Mouse (Mus musculus) embryo, embryonic 11 days (tissue): ENCODE measurements around the gene Aldh9a1.

ENCODE experiments used
- DNase-seq: peaks from one replicate; pipeline ENCODE4 v3.0.0-alpha.2; 2015

Aldh9a1 gene

DNA sequence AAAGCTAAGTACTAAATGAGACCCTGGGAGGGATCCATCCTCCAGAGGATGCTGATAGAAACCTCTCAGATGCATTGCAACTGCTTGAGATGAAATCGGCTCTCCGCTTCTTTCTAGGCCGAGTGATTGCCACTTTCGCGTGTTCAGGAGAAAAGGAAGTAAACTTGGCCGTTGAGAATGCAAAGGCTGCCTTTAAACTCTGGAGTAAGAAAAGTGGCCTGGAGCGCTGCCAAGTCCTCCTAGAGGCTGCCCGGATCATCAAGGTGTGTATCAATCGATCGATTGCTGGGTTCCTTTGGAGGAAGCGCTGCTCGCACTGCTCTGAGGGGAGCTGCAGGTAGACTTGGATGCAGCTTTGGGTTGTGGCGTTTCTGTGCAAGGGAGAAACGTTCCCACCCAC is 2.6 kb downstream of the Aldh9a1 start:
- no peak for DNase-seq

DNA sequence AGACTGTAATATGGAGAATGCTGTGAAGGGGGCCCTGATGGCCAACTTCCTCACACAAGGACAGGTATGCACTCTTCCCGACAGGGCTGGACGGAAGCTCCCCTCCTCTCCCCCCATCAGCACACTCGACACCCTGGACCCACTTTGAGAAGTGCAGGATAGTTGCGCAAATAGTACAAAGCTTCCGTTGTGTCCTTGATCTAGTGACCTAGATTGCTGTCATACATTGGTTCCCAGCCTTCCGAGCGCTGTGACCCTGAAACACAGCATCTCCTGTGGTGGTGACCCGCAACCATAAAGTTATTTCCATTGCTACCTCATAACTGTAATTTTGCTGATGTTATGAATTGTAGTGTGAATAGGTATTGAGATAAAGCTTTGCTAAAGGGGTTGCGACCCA is 7.6 kb downstream of the Aldh9a1 start:
- no peak for DNase-seq

DNA sequence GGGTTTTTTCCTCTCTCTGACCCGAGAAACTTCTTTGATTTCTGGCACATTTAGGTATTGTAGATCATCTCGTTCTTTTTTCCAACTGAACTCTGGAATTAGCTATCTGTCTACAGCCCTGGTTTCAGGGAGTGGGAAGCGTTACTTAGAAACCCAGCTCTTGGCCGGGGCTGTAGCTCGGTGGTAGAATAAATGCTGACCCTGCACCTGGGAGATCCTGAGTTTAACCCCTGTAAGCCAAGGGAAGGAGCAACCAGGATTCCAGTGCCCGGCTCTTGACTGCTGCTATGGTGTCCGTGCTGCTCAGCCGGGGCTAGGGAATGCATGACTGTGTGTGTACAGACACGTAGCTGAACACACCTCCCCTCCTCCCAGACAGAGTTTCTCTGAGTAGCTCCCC is 8.9 kb downstream of the Aldh9a1 start:
- no peak for DNase-seq

DNA sequence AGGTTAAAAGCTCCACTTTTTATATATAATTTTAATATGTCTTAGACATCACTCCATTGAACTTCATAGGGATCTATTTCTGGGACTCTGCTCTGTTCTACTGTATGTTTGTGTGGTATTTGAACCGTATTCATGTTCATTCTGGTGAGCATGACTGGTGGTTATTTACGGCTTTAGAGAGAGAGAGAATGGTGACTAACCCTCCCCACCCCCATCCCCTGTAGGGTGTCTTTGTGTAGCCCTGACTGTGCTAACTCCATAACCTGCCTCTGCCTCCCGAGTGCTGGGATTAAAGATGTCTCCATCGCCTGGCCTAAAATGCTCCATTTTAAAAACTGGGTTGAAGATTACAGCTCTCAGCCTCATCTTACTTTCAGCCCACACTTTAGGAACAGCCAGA is 10.5 kb downstream of the Aldh9a1 start:
- DNase-seq: no peak

DNA sequence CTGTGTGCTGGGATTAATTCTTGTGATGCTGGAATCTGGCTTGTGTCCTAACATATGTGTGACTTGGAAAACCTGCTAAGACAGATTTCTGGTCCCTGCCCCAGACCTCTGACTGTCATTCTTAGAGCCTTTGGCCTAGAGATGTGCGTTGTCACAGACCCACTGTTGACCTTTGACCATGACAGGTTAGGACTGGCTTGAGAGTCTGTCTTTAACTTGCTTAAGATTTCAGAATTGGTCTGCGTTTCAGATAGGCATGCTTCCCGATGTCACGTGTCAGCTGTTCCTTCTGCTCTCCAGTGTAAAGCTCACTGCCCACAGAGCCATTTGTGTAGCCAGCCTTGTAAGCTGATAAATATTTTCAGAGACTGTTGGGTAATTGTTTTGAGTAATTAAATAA is 13.0 kb downstream of the Aldh9a1 start:
- DNase-seq: no peak

DNA sequence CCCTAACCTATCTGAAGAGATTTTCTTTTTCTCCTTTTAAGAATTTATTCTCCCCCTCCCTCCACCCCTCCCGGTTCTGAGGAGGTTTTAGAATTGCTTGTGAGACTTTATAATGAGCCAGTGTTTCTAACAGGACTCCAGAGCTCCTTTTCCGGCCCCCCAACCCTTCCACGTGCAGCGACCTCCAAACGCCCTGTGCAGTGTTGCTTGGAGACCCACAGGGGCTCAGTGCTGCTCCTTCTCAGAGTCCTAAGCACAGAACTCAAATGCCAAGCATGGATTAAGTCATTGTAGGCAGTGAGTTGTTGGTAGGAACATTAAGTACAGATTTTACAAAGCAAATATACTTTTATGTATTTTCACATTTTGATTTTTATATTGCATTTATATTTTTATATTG is 13.5 kb downstream of the Aldh9a1 start:
- DNase-seq: no peak

DNA sequence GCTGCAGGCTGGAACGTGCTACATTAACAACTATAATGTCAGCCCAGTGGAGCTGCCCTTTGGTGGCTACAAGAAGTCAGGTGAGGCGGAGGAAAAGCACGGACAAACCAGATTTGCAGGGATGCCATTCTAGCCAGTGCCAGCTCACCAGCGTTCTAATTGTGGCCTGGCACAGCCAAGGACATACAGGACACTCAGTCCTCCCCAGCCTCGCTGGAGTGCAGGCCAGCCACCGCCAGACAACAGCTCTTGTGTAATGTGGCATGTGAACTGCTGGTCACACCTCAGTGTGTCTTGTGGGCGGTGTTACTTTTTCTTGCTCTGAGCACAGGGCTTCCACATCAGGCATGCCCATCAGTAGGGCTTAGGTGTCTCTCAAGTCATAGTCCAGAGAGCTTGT is 16.0 kb downstream of the Aldh9a1 start:
- DNase-seq: no peak

DNA sequence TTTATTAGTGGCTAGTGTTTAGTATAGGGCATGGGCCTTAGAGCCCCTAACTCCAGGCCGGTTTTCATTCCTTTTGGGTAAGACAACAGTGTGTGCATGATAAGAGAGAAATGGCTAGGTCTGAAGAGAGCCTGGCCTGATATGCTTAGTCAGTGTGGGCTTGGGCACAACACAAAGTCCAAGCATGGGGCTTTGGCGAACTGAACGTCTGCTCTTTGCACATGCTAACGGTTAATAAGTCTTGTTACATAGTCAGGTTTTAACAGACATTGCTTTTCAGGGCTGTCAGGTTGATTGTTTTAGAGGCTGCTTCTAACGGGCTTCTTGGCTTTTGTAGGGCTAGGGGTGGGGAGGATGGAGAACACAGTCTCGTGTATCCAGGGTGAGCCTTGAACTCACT is 16.8 kb downstream of the Aldh9a1 start:
- DNase-seq: no peak

DNA sequence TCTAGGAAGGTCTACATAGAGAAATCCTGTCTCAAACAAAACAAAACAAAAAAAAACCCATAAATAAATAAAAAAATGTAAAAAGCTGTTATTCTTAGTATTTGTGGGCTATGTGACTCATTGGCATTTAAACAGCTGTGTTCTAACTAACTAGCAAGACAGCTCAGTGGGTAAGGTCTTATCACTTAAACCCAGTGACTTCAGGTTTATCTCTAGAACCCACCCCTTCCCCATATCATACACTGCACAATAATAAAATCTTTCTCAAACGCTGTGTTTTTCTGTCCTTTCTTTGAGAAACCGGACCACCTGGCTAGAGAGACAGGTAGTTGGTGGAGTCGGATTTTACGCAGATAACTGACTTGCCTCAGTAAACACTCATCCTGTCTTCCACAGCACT is 18.2 kb downstream of the Aldh9a1 start:
- DNase-seq: no peak

DNA sequence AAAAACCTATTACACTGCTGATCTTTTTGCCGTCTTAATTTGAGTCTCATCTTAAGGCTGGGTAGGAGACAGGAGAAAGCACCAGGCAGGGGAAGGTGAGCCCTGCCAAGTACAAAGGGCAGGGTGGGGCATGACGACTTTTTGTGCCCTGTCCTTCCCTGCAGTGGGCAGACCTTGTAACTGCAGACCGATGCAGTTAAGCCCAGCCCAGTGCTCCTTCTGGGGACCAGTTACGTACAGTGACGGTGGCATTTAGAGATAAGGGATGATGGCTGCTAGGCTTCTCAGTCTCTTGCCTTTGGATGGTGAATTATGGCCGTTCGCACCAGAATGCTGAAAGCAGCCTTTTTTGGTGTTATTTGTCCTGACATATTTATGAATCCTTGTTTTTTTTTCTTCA is 18.7 kb downstream of the Aldh9a1 start:
- no peak for DNase-seq

DNA sequence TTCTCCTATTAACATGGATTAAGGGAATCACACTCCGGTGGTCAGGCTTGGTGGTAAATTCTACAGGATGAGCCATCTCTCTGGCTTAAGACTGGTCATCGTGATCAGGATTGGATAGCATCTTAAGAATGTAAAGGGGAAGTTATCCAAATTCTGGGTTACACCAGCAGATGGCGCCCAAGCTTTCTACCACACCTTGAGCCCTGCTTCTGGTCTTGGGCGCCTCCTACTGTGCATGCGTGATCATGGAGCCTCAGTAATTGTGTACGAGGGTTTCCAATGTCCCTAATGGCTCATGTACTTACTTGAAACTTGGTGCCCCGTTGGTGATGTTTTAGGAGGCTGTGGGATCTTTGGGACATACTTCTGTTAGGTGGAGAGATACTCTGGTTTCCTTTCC is 20.1 kb downstream of the Aldh9a1 start:
- peak; percentile 89 for DNase-seq

DNA sequence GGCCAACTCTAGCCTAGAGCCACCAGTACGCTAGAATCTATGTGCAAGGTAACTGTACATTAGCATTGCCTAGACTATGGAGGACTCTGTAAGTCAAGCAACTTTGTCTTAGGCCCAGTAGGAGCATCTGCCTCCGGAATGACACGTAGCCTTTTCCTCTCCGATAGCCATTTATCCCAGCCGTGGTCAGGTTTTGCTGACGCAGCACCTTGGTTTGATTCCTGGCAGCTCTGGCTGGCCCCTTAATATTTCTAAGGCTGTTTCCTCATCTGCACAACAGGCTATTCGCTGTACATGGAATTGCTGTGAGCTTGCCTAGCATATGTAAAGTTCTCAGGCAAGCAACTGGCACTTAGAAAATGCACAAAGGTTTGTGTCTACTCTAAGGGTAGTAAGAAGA is 22.9 kb downstream of the Aldh9a1 start:
- no peak for DNase-seq

DNA sequence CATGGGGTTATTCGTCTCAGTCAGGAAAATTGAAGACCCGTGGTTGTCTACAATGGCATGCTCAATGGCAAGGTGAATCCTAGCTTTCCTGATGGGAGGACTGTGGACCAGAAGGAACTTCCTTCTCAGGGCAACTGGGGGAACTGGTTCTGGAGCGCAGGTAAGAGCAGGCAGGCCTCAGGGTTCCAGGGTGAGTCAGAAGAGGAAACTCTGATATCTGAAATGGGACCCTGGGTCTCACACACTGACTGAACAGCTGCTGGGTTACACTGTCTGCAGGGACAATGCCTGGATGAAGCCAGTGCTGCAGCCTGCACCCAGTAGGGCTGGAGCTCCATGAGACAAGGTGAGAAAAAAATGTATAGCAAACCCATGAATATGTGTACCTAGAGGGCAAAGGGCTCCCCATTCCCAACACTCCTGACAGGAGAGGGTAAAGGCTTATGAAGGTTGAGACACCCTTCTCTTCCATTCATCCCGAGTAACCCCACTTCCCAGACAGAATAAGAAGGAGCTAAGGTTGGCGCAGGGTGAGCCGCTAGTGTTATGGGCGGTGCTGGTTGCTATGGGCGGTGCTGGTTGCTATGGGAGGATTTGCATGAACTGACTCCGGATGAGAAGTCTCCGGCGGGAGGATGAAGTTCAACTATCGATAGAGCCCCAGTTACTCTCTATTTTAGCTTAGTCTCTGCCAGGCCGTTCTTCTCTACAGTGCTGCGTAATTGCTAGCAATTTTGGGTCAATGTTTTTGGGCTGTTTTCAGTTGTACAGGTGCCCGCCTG is 24.4 kb downstream of the Aldh9a1 start:
- DNase-seq: peak; percentile 78

DNA sequence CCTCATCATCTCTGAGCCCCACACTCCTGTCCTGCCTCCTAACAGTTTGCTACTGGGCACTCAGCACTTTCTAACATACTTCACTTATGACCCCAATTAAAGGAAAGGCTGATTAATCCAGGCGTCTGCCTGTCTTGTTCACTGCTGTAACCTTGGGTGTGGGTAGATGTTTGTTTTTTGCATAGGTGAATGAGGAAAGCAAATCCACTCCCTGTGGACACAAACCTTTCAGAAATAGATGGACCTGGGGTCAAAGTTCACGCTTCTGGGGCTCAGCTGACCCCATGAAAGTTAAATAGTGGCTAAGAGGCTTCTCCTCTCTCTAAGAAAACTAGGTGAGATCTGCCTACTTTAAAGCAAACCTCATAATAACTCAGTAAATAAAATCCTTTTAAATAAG is 25.2 kb downstream of the Aldh9a1 start:
- DNase-seq: no peak

DNA sequence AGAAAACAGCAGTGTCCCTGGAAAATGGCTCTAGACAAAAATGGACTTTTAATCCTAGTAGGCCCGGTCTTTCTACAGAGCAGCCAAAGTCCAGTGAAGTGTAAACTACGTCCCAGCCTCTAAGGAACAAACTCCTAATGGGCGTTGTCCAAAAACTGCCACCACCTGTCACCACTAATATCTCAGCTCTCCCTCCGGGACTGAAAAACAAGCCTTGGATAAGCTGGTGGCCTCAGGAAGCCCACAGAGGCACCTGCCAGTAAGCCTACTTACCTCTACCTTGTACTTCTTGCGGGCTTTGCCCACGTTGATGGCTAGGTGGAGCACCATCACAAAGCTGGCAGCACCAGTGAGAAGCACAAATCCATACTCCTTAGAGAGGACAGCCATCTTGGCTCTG is 28.2 kb downstream of the Aldh9a1 start:
- DNase-seq: no peak

DNA sequence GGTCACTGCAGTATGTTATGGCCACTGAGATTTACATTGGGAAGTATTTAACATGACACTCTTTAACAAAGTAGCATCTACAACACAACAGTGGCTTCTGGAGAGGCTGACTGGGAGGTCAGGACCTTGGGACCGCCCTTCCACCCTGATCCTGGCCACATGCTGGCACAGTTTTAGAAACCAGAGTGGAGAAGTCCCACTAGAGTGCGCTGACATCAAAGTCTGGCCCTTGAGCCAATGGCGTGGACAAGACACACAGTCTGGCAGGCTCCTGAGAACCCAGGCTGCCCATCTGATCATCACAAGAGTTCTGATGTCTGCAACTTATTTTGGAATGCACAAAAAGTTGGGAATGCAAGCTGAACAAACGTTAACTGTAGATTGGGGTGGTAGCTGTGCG is 30.0 kb downstream of the Aldh9a1 start:
- DNase-seq: no peak

DNA sequence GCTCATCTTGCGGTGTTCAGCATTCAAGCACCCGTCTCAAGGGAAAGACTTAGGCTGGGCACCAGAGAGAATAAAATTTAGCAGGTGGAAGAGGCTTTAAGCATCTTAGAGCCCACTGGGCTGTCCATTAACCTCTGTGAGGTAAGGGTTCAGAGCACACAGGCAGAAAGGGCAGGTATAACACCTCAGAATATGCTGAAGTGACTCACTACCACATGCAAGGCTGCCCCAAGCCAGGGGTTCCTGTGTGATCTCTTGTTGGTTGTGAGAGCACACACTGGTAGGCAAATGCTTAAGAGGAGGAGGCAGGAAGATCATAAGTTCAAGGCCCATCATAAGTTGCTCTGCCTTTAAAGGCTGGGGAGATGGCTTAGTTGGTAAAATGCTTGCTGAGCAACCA is 30.4 kb downstream of the Aldh9a1 start:
- no peak for DNase-seq

DNA sequence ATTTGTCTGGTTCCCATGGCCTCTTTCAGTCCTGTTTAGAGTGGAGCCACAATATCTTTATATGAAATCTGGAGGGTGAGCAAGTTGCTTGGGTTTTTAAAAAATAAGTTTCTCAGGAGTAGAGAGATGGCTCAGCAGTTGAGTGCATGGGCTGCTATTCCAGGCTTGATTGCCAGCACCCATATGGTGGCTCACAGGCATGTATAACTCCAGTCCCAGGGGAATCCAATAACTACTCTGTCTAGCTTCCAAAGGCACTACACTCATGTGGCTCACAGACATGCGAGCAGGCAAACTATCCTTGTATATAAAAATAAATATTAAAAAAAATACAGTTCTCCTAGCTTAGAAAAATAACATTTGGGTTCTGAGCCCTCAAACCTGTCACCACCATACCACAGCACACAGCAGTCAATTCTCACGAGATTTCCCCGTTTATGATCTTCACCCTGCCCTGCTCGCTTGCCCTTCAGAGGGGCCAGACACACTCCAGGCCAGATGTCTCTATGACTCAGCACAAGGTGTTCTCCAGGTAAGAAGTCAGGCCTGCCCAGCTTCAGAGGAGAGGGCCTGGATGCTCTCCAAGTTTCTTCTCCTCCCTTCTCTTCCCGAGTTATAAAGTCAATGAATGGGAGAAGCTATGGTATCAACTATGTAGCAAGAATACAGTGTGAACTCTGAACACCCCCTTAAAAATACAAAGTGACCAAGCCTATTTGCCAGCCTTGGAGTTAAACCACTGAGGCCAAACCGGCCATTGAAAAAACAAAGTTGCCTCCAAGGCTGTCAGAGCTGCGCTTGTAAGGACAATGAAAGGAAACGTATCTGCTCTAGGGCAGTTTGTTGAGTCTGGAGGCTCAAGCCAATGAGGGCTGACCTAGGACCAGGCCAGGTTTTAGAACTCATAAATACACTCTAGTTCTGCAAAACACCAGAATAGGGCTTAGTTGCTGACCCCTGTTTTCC is 31.5 kb downstream of the Aldh9a1 start:
- DNase-seq: no peak

DNA sequence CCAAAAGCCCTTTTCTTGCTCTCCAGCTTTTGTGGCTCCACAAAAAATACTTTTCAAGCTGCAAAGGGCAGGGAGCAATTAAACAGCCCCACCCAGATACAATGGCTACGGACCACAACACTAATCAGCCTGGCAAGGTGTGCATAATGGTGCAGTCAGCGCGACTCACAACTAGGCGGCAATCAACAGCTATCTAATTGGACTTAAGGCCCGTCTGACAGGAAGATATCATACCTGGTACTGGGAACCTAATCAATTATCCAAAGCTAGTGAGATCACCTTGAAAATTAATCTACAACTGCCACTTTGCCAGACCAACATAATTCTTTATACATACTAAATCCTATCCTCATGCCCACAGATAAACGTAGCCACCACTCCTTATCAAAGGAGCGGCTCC is 32.5 kb downstream of the Aldh9a1 start:
- DNase-seq: no peak

DNA sequence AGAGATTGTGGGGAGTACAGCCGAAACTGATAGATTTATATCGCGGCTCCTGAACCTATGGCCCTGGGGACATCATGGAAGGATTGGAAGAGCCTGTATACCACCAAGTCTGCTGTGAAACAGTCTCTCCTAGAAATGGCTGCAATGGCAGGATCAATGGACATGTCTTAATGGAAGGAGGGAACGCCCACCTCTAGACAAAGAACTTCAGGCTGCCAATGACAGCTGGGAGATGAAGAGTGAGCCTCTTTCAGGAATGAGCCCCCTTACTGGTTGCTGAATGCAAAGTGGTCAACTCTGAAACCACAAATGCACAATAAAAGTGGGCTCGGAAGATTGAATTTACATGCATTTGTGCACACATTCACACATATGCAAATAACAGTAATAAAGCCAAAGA is 33.0 kb downstream of the Aldh9a1 start:
- no peak for DNase-seq

DNA sequence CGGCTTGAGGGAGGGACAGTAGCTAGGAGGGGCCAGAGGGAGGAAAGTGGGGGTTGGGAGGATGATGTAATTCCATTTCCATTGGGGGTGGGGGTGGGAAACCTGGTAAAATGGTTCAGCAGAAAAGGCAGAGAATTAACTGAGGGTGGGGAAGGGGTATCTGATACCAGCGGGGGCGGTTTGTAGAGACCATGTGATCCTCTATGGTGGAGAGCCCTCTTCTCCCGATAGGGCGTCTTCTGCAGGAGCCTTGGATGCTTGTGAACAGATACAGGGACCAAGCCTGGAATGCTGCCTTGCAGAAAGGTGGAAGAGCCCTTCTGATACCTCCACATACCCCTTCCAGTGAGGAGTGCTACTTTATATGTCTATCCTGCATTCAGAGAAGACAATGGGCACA is 33.4 kb downstream of the Aldh9a1 start:
- no peak for DNase-seq

DNA sequence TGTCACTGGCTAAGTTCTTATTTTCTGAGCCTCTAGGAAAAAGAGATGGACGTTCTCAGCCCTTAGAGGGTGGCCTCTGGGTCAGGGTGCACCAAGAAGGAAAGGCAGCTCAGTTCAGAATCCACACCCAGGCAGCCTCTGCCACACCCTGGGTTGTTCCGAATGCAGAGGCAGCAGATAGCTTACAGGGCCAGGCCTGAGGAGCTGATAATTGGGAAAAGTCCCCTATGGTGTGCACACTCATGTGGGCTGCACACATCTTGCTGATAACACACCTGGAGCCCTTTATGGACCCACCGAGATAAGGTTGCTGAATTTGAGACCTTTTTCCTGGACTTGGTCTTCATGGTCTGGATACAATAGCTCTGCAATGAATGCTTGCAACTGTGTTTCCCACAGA is 34.4 kb downstream of the Aldh9a1 start:
- DNase-seq: no peak

DNA sequence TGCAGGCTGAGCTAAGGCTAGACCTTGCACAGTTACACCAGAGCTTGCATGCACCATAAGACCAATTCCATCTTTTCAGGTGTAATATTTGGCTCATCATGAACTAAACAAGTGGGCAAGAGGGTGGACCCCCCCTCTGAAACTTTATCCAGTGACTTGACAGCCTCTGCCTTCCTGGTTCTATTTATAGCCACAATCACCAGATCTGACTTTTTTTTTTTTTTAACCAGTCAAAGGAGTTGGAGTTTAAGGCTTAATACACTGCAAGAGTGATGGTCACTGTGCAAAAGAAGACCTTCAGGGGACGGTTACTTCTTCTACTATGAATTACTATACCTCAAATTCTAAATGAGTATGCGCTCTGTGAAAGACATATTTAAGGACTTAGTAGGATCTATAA is 35.4 kb downstream of the Aldh9a1 start:
- DNase-seq: no peak

DNA sequence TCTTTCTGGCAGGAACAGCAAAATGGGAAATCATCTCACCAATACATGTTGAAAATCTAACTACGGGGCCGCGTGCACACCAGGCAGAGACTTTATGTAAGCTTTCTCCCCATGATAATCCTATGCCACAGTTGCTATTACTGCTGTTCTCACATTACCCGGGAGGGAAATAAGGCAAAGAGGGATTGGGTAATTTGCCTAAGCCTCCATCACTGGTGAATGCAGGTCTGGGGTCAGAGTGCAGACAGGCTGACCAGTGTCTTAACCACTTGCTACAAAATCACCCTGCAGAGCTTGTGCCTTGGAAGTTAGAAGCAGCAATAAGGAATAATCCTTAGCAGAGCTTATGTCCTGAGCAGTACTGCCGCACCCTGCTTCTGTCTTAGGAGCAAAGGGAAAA is 35.8 kb downstream of the Aldh9a1 start:
- DNase-seq: no peak
